Mouse (Mus musculus) spleen, adult 2 months (tissue): Measurements from ENCODE around the gene Kcnab1. TPM values are rescaled to one million over a fixed set of nuclear protein-coding genes. Genes with fewer than 3 reads are reported as not detected.

Experiments
- DNase-seq, 2 experiments: peaks; one replicate each; pipeline versions ENCODE4 v3.0.0 to v3.0.0-alpha.2; 2012 to 2021; ENCODE audit warnings: low spot score in 2 of 2, low read depth in 1 of 2
- H3K27ac ChIP-seq: fragments of 200-500 bp; 2 replicates; pipeline ENCODE4 v1.5.1; 2012; ENCODE audit warnings: low read length, inconsistent platforms; ENCODE audit not compliant: insufficient read depth
- H3K27me3 ChIP-seq: fragments of 200-500 bp; 2 replicates; pipeline ENCODE4 v1.6.1; 2012; ENCODE audit warnings: mild to moderate bottlenecking, moderate library complexity, low read length, inconsistent platforms; ENCODE audit not compliant: control insufficient read depth, insufficient read depth
- H3K36me3 ChIP-seq: fragments of 200-500 bp; 2 replicates; pipeline ENCODE4 v1.6.1; 2012; ENCODE audit warnings: mild to moderate bottlenecking, low read length, inconsistent platforms; ENCODE audit not compliant: control insufficient read depth, insufficient read depth
- H3K4me1 ChIP-seq: fragments of 200-500 bp; 2 replicates; pipeline ENCODE4 v1.6.1; 2011; ENCODE audit warnings: inconsistent platforms; ENCODE audit not compliant: control insufficient read depth, insufficient read depth, insufficient read length
- H3K4me3 ChIP-seq: fragments of 200-500 bp; 2 replicates; pipeline ENCODE4 v1.5.1; 2011; ENCODE audit warnings: mild to moderate bottlenecking, inconsistent platforms; ENCODE audit not compliant: insufficient read depth, insufficient read length; ENCODE audit errors: extremely low read depth
- CTCF ChIP-seq: fragments of 200-500 bp; IDR thresholded peaks from 2 replicates; pipeline ENCODE4 v1.5.1; 2011; ENCODE audit warnings: mild to moderate bottlenecking, inconsistent platforms; ENCODE audit not compliant: insufficient read depth, insufficient read length, insufficient replicate concordance; ENCODE audit errors: extremely low read depth
- POLR2A ChIP-seq: fragments of 200-500 bp; IDR thresholded peaks from 2 replicates; pipeline ENCODE4 v1.6.1; 2011; ENCODE audit warnings: low read depth, low read length, inconsistent platforms
- WGBS: fragments of 180-500 bp; shearing (Covaris S2); methylation state at CpG from one replicate; pipeline ENCODE4 v1.1.7; 2018; 5-methylcytosine and 5-hydroxymethylcytosine counted together
- polyA plus RNA-seq: library from polyadenylated mRNA; depleted of rRNA; stranded (reverse); fragments of >200 nt; gene quantifications from 2 replicates; pipeline ENCODE4 v1.2.3, GENCODE M21; 2012

Kcnab1 gene
- polyA plus RNA-seq, 1 experiment = 0.16 TPM

GRCm38 (mm10) chr3:65220287-65220686 lies 111.1 kb downstream of the Kcnab1 start:
- Histone ChIP-seq H3K4me1 (no peaks in the 10 kb centered on the region), H3K27me3 (no peaks in the 10 kb centered on the region), H3K36me3 (no peaks in the 10 kb centered on the region), H3K4me3 (no peak overlapping the region), H3K27ac (no peak overlapping the region)
- TF ChIP-seq CTCF (no peak), POLR2A (no peak)
- no peak for DNase-seq

- no peaks in the 10 kb centered on the region for H3K4me1 ChIP-seq
- no peak overlapping the region for H3K27ac ChIP-seq
- no peaks in the 10 kb centered on the region for H3K27me3 ChIP-seq
- H3K36me3 ChIP-seq = no peaks in the 10 kb centered on the region
- no peak for DNase-seq
- 81% methylated on average over 2 of the region's 2 CpGs for WGBS
- TF ChIP-seq POLR2A (no peak), CTCF (no peak)
- H3K4me3 ChIP-seq = no peak overlapping the region
Observed at GRCm38 (mm10) chr3:65223635-65224034, 114.5 kb downstream of the Kcnab1 start.

- Histone ChIP-seq H3K27ac (no peak overlapping the region), H3K4me1 (no peaks in the 10 kb centered on the region), H3K4me3 (no peak overlapping the region), H3K27me3 (no peaks in the 10 kb centered on the region), H3K36me3 (no peaks in the 10 kb centered on the region)
- WGBS = 88% methylated on average over 1 of the region's 1 CpGs
- TF ChIP-seq POLR2A (no peak), CTCF (no peak)
- DNase-seq = no peak
Observed at GRCm38 (mm10) chr3:65230978-65231377, 121.8 kb downstream of the Kcnab1 start.

- Histone ChIP-seq H3K4me1 (no peaks in the 10 kb centered on the region), H3K27ac (no peak overlapping the region), H3K4me3 (no peak overlapping the region), H3K36me3 (no peaks in the 10 kb centered on the region), H3K27me3 (no peaks in the 10 kb centered on the region)
- WGBS = 86% methylated on average over 11 of the region's 11 CpGs
- no peak for TF ChIP-seq POLR2A
- TF ChIP-seq CTCF = no peak
- DNase-seq = no peak
Observed at GRCm38 (mm10) chr3:65231419-65232090, 122.4 kb downstream of the Kcnab1 start.

GRCm38 (mm10) chr3:65249023-65249422 lies 139.8 kb downstream of the Kcnab1 start:
- Histone ChIP-seq H3K27me3 (no peaks in the 10 kb centered on the region), H3K4me1 (no peaks in the 10 kb centered on the region), H3K36me3 (no peaks in the 10 kb centered on the region), H3K27ac (no peak overlapping the region), H3K4me3 (no peak overlapping the region)
- TF ChIP-seq CTCF = no peak
- no peak for TF ChIP-seq POLR2A
- 79% methylated on average over 6 of the region's 6 CpGs for WGBS
- DNase-seq = no peak

- H3K4me1 ChIP-seq = no peaks in the 10 kb centered on the region
- TF ChIP-seq CTCF = no peak
- TF ChIP-seq POLR2A = no peak
- no peak for DNase-seq
- no peaks in the 10 kb centered on the region for H3K27me3 ChIP-seq
- H3K27ac ChIP-seq = no peak overlapping the region
- 82% methylated on average over 4 of the region's 4 CpGs for WGBS
- H3K4me3 ChIP-seq = no peak overlapping the region
- H3K36me3 ChIP-seq = no peaks in the 10 kb centered on the region
Observed at GRCm38 (mm10) chr3:65260521-65260920, 151.3 kb downstream of the Kcnab1 start.
